22 mouse cellular contexts compared by ENCODE assay signal in genomic region chr8:107233718-107234117, GRCm38 (mm10). TPM values are rescaled to one million over a fixed set of nuclear protein-coding genes. Genes with fewer than 3 reads are reported as not detected.
A peak's percentile ranks its signal among the peaks of the same experiment; 100 is the strongest.
DNase-seq lines count a peak whose midpoint lies in the region; ATAC-seq and TF ChIP-seq lines count a peak whose summit lies in the region.
"Had no signal": no experiment of that assay in that cellular context is flagged by ENCODE, and none has a peak within 500 bp of the region (broad histone marks: within the 10 kb centered on the region; RNA-seq: fewer than 3 reads in every experiment).

No protein-coding gene starts in this region.

- no peak overlapping the region for H3K27ac ChIP-seq in MEL (ENCODE audit: control insufficient read depth, low read depth, low read length)
- H3K27ac ChIP-seq in liver, embryonic 12.5 days = no peak overlapping the region

- no peak overlapping the region for H3K4me2 ChIP-seq in liver, embryonic 12.5 days

- H3K36me3 ChIP-seq in MEL (ENCODE audit: control insufficient read depth in 1 of 2, insufficient read depth in 2 of 2, low read length in 2 of 2) = peaks cover 0 to 8% of the 10 kb centered on the region in 2 experiments; a peak in 2 of 4 replicates
- H3K36me3 ChIP-seq in liver, embryonic 12.5 days = no peaks in the 10 kb centered on the region
- H3K36me3 ChIP-seq: G1E had no signal

- no peak for TF ChIP-seq CTCF in MEL (IDR thresholded peaks at IDR 0.05 in 2 of 3, conservative IDR thresholded peaks at IDR 0.05 in 1 of 3; ENCODE audit: control insufficient read depth in 1 of 3, insufficient read depth in 1 of 3, low read depth in 2 of 3, low read length in 3 of 3, poor library complexity in 1 of 3, severe bottlenecking in 1 of 3)

- H3K4me1 ChIP-seq in MEL (ENCODE audit: control insufficient read depth in 1 of 2, insufficient read depth in 2 of 2, low read length in 2 of 2) = peaks cover 2 to 8% of the 10 kb centered on the region in 2 experiments; a peak in 2 of 4 replicates
- H3K4me1 ChIP-seq in liver, embryonic 12.5 days = peaks cover 6% of the 10 kb centered on the region; the same call in 1 of the 2 replicates

- H3K79me2 ChIP-seq in MEL (ENCODE audit: control insufficient read depth, insufficient read depth, low read length, poor library complexity) = no peaks in the 10 kb centered on the region

- TF ChIP-seq RAD21 in MEL (IDR thresholded peaks at IDR 0.05; ENCODE audit: low read depth, low read length) = no peak

- no peak overlapping the region for H3K9ac ChIP-seq in MEL (ENCODE audit: control insufficient read depth, low read depth, low read length, poor library complexity, severe bottlenecking)
- no peak overlapping the region for H3K9ac ChIP-seq in liver, embryonic 12.5 days

- ATAC-seq in megakaryocyte-erythroid progenitor cell, adult 5-6 weeks (replicated peaks; ENCODE audit: low FRiP score, low TSS enrichment, poor library complexity, severe bottlenecking) = 0 out of 2 replicates have a peak, but pooled peaks have one; percentile 34
- ATAC-seq in frontal cortex, adult (ENCODE audit: low TSS enrichment) = no peak
- no peak for ATAC-seq in liver, embryonic 12.5 days
- ATAC-seq: activated CD4-positive, CD25-positive, alpha-beta regulatory T cell, adult 4 months; CD4-positive, CD25-positive, alpha-beta regulatory T cell, adult 4 months; Patski had no signal

- peak; percentile 27 for DNase-seq in MEL (ENCODE audit: low read depth, low spot score)
- peak; percentile 56 for DNase-seq in yolk sac, embryonic 10.5 days (ENCODE audit: low spot score)
- DNase-seq in right cerebral cortex, postnatal 36 days (ENCODE audit: low spot score in 2 of 2) = no peak
- DNase-seq: adrenal gland, adult 2 months; adrenal gland, adult 8-10 months; adrenal gland, postnatal 10 days; adrenal gland, postnatal 14 days; adrenal gland, postnatal 25 days; adrenal gland, postnatal 36 days; B cell, adult 2 months; cerebellum, adult 11 months; cerebellum, adult 11-12 months; cerebellum, adult 18-20 months; cerebellum, adult 2 months had no signal

- no peak for TF ChIP-seq POLR2A in MEL (IDR thresholded peaks at IDR 0.05; ENCODE audit: control insufficient read depth in 1 of 2, insufficient read depth in 1 of 2, low read depth in 1 of 2, low read length in 2 of 2, poor library complexity in 1 of 2)

- TF ChIP-seq EP300 in MEL (IDR thresholded peaks at IDR 0.05; ENCODE audit: low read depth in 1 of 2, low read length in 2 of 2) = peak; percentile 17 to 59; a peak in 3 of 4 replicates

- H3K9me3 ChIP-seq in MEL (replicated peaks; ENCODE audit: insufficient read depth, low read length) = no peaks in the 10 kb centered on the region
- no peaks in the 10 kb centered on the region for H3K9me3 ChIP-seq in liver, embryonic 12.5 days (replicated peaks)
- H3K9me3 ChIP-seq: G1E had no signal

- no peaks in the 10 kb centered on the region for H3K27me3 ChIP-seq in MEL (ENCODE audit: control insufficient read depth in 1 of 2, insufficient read depth in 2 of 2, low read length in 2 of 2)
- no peaks in the 10 kb centered on the region for H3K27me3 ChIP-seq in liver, embryonic 12.5 days (replicated peaks)
- H3K27me3 ChIP-seq: CH12.LX, Patski had no signal

- WGBS in liver, embryonic 12.5 days (ENCODE audit: insufficient replicate concordance) = 39% methylated on average over 2 of the region's 2 CpGs

- no peak overlapping the region for H3K4me3 ChIP-seq in MEL (ENCODE audit: control insufficient read depth in 1 of 2, insufficient read depth in 1 of 2, low read depth in 2 of 2, low read length in 2 of 2)
- no peak overlapping the region for H3K4me3 ChIP-seq in liver, embryonic 12.5 days

TF ChIP-seq in MEL, 35 proteins besides CTCF, POLR2A, EP300 and RAD21:
- TF ChIP-seq NELFE (IDR thresholded peaks at IDR 0.05; ENCODE audit: low read depth, low read length) (no peak), TCF12 (IDR thresholded peaks at IDR 0.05; ENCODE audit: low read depth, low read length) (peak; percentile 44; the same call in 1 of the 2 replicates), USF2 (IDR thresholded peaks at IDR 0.05; ENCODE audit: borderline replicate concordance in 1 of 2, insufficient read depth in 1 of 2, low read depth in 1 of 2, low read length in 2 of 2) (no peak), ETS1 (IDR thresholded peaks at IDR 0.05; ENCODE audit: low read depth, low read length) (0 out of 2 replicates have a peak, but pooled peaks have one; percentile 51), MYB (IDR thresholded peaks at IDR 0.05; ENCODE audit: low read depth, low read length) (no peak), ZKSCAN1 (IDR thresholded peaks at IDR 0.05; ENCODE audit: low read depth, low read length) (no peak), NRF1 (IDR thresholded peaks at IDR 0.05; ENCODE audit: insufficient read depth, low read depth, low read length, poor library complexity, severe bottlenecking) (no peak), MAZ (IDR thresholded peaks at IDR 0.05; ENCODE audit: low read depth, low read length) (no peak), TAL1 (IDR thresholded peaks at IDR 0.05; ENCODE audit: low read length) (peak; percentile 50), E2F4 (IDR thresholded peaks at IDR 0.05; ENCODE audit: borderline replicate concordance, low read depth, low read length) (no peak), GATA1 (IDR thresholded peaks at IDR 0.05; ENCODE audit: low read depth, low read length) (peak; percentile 58), CHD1 (IDR thresholded peaks at IDR 0.05; ENCODE audit: low read depth, low read length) (no peak), ZC3H11A (IDR thresholded peaks at IDR 0.05; ENCODE audit: low read depth, low read length) (no peak)

RNA-seq across cellular contexts. Expression of gene Nfat5, which starts 59.6 kb away (rescaled TPM):
- total RNA-seq in MEL (2012; rRNA removed) = 4.2 and 5.1 TPM in 2 replicates
- polyA plus RNA-seq in MEL (2012; ENCODE audit: insufficient read depth in 1 of 2, insufficient read length in 2 of 2, low read depth in 1 of 2, low replicate concordance in 2 of 2, missing spikeins in 1 of 2) = 10 to 100 TPM in 1 of 2 experiments, not detected in 1; 11.3 TPM
- total RNA-seq in megakaryocyte-erythroid progenitor cell, adult 5-6 weeks (2014; fragmentation: Nextera tagmentation) = 25.8 and 29.9 TPM in 2 replicates
- 16.6 and 23.4 TPM in 2 replicates for total RNA-seq in megakaryocyte-erythroid progenitor cell, adult 5-6 weeks (2017)
- polyA plus RNA-seq in liver, embryonic 12.5 days (2016; fragmentation: Nextera tagmentation; extraction: Ambion mirVana) = 3.4 and 3.5 TPM in 2 replicates

Comparison
In these comparisons a context has a peak if more than half of its experiments do, and no peak if none do; other contexts are left out.
1. DNase-seq: peak in MEL (single experiment) and yolk sac, embryonic 10.5 days (single experiment); none in right cerebral cortex, postnatal 36 days (0 of 2).